Mouse (Mus musculus): ENCODE data around the gene Klhl15. TPM values are rescaled to one million over a fixed set of nuclear protein-coding genes. Genes with fewer than 3 reads are reported as not detected.
A peak's percentile ranks its signal among the peaks of the same experiment; 100 is the strongest.

The Klhl15 gene
- polyA plus RNA-seq, 1 experiment from 2014 or later, result 8.7 TPM

DNA sequence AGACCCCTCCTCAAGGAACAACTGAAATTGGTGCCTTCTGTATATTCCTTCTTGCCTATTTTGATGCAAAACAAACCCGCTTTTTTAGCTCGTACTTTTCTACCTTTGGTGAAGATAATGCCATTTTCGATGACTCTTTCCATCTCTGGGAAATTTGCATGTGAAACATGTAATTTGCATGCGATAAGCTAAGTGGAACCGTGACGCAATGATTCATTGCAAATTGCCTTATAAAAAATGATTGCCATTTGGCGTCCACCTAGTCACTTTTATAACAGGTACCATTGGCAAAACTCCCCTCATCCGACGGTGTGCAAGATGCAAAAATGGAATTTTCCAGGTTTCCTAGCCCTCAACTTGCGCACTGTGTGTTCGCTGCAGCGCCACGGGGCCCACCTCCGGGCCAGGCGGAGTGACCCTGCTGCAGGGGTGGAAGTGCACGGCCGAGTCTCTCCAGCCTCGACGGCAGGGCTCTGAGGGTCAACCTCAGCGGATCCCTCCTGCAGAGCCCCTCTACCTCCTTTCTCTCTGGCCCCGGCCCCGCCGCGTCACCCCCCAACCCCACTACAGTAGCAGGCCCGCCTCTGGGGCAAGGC is 365 bp upstream of the Klhl15 start:
- Histone ChIP-seq H3K9ac (ENCODE audit: low read length) (peak overlapping the region; percentile 72), H3K9me3 (ENCODE audit: control insufficient read depth, low read length) (no peaks in the 10 kb centered on the region), H3K4me1 (ENCODE audit: control insufficient read depth, insufficient read depth, low read length) (no peaks in the 10 kb centered on the region), H3K27ac (replicated peaks; ENCODE audit: low read depth, low read length) (peak overlapping the region; percentile 70), H3K27me3 (ENCODE audit: control insufficient read depth, insufficient read depth, low read length) (peaks cover 17% of the 10 kb centered on the region), H3K4me3 (ENCODE audit: low read depth, low read length) (peak overlapping the region; percentile 59), H3K36me3 (ENCODE audit: control insufficient read depth, insufficient read depth, low read length) (no peaks in the 10 kb centered on the region), H3K4me2 (ENCODE audit: low read depth, severe bottlenecking) (peak overlapping the region; percentile 47)
- WGBS, result 19% methylated on average over 25 of the region's 25 CpGs
- ATAC-seq (ENCODE audit: insufficient number of reproducible peaks, low FRiP score, low TSS enrichment, low read depth) (no peak), DNase-seq (ENCODE audit: low spot score) (no peak)

- Histone ChIP-seq H3K9ac (ENCODE audit: low read length) (peak overlapping the region; percentile 72), H3K36me3 (ENCODE audit: control insufficient read depth, insufficient read depth, low read length) (no peaks in the 10 kb centered on the region), H3K27me3 (ENCODE audit: control insufficient read depth, insufficient read depth, low read length) (peaks cover 16% of the 10 kb centered on the region), H3K9me3 (ENCODE audit: control insufficient read depth, low read length) (no peaks in the 10 kb centered on the region), H3K4me2 (ENCODE audit: low read depth, severe bottlenecking) (peak overlapping the region; percentile 47), H3K4me3 (ENCODE audit: low read depth, low read length) (peak overlapping the region; percentile 59), H3K4me1 (ENCODE audit: control insufficient read depth, insufficient read depth, low read length) (no peaks in the 10 kb centered on the region), H3K27ac (replicated peaks; ENCODE audit: low read depth, low read length) (no peak overlapping the region; the same call in 1 of the 2 replicates)
- ATAC-seq (ENCODE audit: insufficient number of reproducible peaks, low FRiP score, low TSS enrichment, low read depth) (0 out of 2 replicates have a peak, but pooled peaks have one; percentile 28), DNase-seq (ENCODE audit: low spot score) (no peak)
- WGBS, result 9% methylated on average over 34 of the region's 35 CpGs
Observed at GRCm38 (mm10) chrX:94235190-94235555, 774 bp downstream of the Klhl15 start.

DNA sequence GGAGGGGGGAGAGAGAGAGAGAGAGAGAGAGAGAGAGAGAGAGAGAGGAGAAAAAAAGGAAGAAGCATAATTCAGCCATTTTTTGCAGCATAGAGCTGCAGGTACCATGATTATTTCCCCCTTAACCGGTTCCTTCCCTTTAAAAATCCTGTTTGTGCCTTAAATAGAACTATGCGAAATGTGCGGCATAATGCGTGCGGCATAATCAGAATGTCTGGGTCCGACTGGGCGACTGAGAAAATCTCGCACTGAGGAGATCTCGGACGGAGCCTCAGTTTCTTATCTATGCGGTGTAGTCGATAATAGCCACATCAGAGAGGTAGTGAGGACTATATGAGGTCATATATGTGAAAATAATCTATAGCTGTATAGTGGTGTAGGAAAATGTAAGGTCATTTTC is 1.2 kb downstream of the Klhl15 start:
- peaks cover 16% of the 10 kb centered on the region for H3K27me3 ChIP-seq (ENCODE audit: control insufficient read depth, insufficient read depth, low read length)
- H3K9ac ChIP-seq (ENCODE audit: low read length), result peak overlapping the region; percentile 72; the same call in 1 of the 2 replicates
- H3K36me3 ChIP-seq (ENCODE audit: control insufficient read depth, insufficient read depth, low read length), result no peaks in the 10 kb centered on the region
- no peak overlapping the region for H3K27ac ChIP-seq (replicated peaks; ENCODE audit: low read depth, low read length)
- peak overlapping the region; percentile 47 for H3K4me2 ChIP-seq (ENCODE audit: low read depth, severe bottlenecking)
- peak overlapping the region; percentile 59 for H3K4me3 ChIP-seq (ENCODE audit: low read depth, low read length)
- no peaks in the 10 kb centered on the region for H3K9me3 ChIP-seq (ENCODE audit: control insufficient read depth, low read length)
- no peaks in the 10 kb centered on the region for H3K4me1 ChIP-seq (ENCODE audit: control insufficient read depth, insufficient read depth, low read length)
- DNase-seq (ENCODE audit: low spot score) (no peak), ATAC-seq (ENCODE audit: insufficient number of reproducible peaks, low FRiP score, low TSS enrichment, low read depth) (no peak)
- WGBS, result 30% methylated on average over 12 of the region's 12 CpGs

DNA sequence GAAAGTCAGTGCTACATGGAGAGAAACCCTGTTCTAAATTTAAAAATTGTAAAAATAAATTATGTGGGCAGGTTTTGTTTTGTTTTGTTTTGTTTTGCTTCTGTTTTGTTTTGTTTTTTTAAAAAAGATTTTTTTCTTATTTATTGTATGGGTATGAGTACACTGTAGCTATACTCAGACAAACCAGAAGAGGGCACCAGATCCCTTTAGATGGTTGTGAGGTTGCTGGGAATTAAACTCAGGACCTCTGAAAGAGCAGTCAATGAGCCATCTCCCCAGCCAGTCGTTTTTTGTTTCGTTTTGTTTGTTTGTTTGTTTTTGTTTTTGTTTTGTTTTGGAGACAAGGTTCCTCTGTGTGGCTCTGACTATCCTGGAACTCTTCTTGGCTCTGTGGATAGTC is 54.5 kb downstream of the Klhl15 start:
- WGBS, result 15% methylated on average over 2 of the region's 2 CpGs
- no peak overlapping the region for H3K27ac ChIP-seq (replicated peaks; ENCODE audit: low read depth, low read length)

GRCm38 (mm10) chrX:94302928-94303327 is 68.5 kb downstream of the Klhl15 start:
- no peak for ATAC-seq (ENCODE audit: insufficient number of reproducible peaks, low FRiP score, low TSS enrichment, low read depth)

More for the DNA sequence above, 54.5 kb downstream of the Klhl15 start:
- DNase-seq (ENCODE audit: low spot score), result peak; percentile 47
- Histone ChIP-seq H3K9ac (ENCODE audit: low read length) (no peak overlapping the region), H3K9me3 (ENCODE audit: control insufficient read depth, low read length) (no peaks in the 10 kb centered on the region), H3K27me3 (ENCODE audit: control insufficient read depth, insufficient read depth, low read length) (no peaks in the 10 kb centered on the region), H3K4me2 (ENCODE audit: low read depth, severe bottlenecking) (no peak overlapping the region), H3K4me1 (ENCODE audit: control insufficient read depth, insufficient read depth, low read length) (no peaks in the 10 kb centered on the region), H3K36me3 (ENCODE audit: control insufficient read depth, insufficient read depth, low read length) (no peaks in the 10 kb centered on the region), H3K4me3 (ENCODE audit: low read depth, low read length) (no peak overlapping the region)
- ATAC-seq (ENCODE audit: insufficient number of reproducible peaks, low FRiP score, low TSS enrichment, low read depth), result no peak

GRCm38 (mm10) chrX:94321036-94321902 is 86.9 kb downstream of the Klhl15 start:
- H3K9ac ChIP-seq (ENCODE audit: low read length), result no peak overlapping the region
- no peak overlapping the region for H3K4me3 ChIP-seq (ENCODE audit: low read depth, low read length)
- H3K9me3 ChIP-seq (ENCODE audit: control insufficient read depth, low read length), result no peaks in the 10 kb centered on the region
- H3K4me2 ChIP-seq (ENCODE audit: low read depth, severe bottlenecking), result no peak overlapping the region
- no peak for DNase-seq (ENCODE audit: low spot score)
- ATAC-seq (ENCODE audit: insufficient number of reproducible peaks, low FRiP score, low TSS enrichment, low read depth), result no peak
- 84% methylated on average over 11 of the region's 11 CpGs for WGBS
- H3K4me1 ChIP-seq (ENCODE audit: control insufficient read depth, insufficient read depth, low read length), result no peaks in the 10 kb centered on the region
- peaks cover 9% of the 10 kb centered on the region for H3K27me3 ChIP-seq (ENCODE audit: control insufficient read depth, insufficient read depth, low read length)
- no peaks in the 10 kb centered on the region for H3K36me3 ChIP-seq (ENCODE audit: control insufficient read depth, insufficient read depth, low read length)
- H3K27ac ChIP-seq (replicated peaks; ENCODE audit: low read depth, low read length), result no peak overlapping the region

More at GRCm38 (mm10) chrX:94302928-94303327, 68.5 kb downstream of the Klhl15 start:
- Histone ChIP-seq H3K4me1 (ENCODE audit: control insufficient read depth, insufficient read depth, low read length) (no peaks in the 10 kb centered on the region), H3K36me3 (ENCODE audit: control insufficient read depth, insufficient read depth, low read length) (no peaks in the 10 kb centered on the region), H3K4me3 (ENCODE audit: low read depth, low read length) (no peak overlapping the region), H3K9ac (ENCODE audit: low read length) (no peak overlapping the region), H3K27ac (replicated peaks; ENCODE audit: low read depth, low read length) (no peak overlapping the region), H3K9me3 (ENCODE audit: control insufficient read depth, low read length) (no peaks in the 10 kb centered on the region), H3K27me3 (ENCODE audit: control insufficient read depth, insufficient read depth, low read length) (peaks cover 10% of the 10 kb centered on the region; the same call in 1 of the 2 replicates), H3K4me2 (ENCODE audit: low read depth, severe bottlenecking) (no peak overlapping the region)
- DNase-seq (ENCODE audit: low spot score), result no peak
- 61% methylated on average over 2 of the region's 2 CpGs for WGBS

Small RNAs within 50 kb of the gene (microRNA-seq; reads per million reads assigned to microRNA genes)
- gene Mir7673, result not detected

Other genes with a start within 250 kb of the Klhl15 start
- gene Zfx, start 110.9 kb upstream of the Klhl15 start, polyA plus RNA-seq (2014; fragmentation: Nextera tagmentation; extraction: Ambion mirVana), result 30.2 and 31.1 TPM in 2 replicates
- gene Eif2s3x, start 21.7 kb upstream of the Klhl15 start, polyA plus RNA-seq (2014; fragmentation: Nextera tagmentation; extraction: Ambion mirVana), result 108 and 120 TPM in 2 replicates
- gene Fam90a1b, start 132.2 kb downstream of the Klhl15 start, polyA plus RNA-seq (2014; fragmentation: Nextera tagmentation; extraction: Ambion mirVana), result 0.19 and 0.26 TPM in 2 replicates
- 107 and 116 TPM in 2 replicates for gene Apoo, start 132.5 kb downstream of the Klhl15 start, polyA plus RNA-seq (2014; fragmentation: Nextera tagmentation; extraction: Ambion mirVana)

Measured in limb, embryonic 11.5 days (tissue).